Mouse (Mus musculus) intestine, embryonic 15.5 days (tissue): ENCODE data around the gene Cks1b. TPM values are rescaled to one million over a fixed set of nuclear protein-coding genes. Genes with fewer than 3 reads are reported as not detected.
A peak's percentile ranks its signal among the peaks of the same experiment; 100 is the strongest.

Source experiments
- ATAC-seq: fragments of 200-750 bp; cut with Nextera tagmentation; 2 replicates; pipeline ENCODE4 v1.8.0; 2017; ENCODE audit warnings: moderate TSS enrichment, moderate library complexity
- H3K27ac ChIP-seq: fragments of 300-500 bp; sonication (generic); 2 replicates; pipeline ENCODE4 v1.5.1; 2015; ENCODE audit warnings: mild to moderate bottlenecking, inconsistent platforms
- H3K27me3 ChIP-seq: fragments of 300-500 bp; sonication (generic); replicated peaks from 2 replicates; pipeline ENCODE4 v1.6.1; 2015; ENCODE audit warnings: inconsistent platforms
- H3K36me3 ChIP-seq: fragments of 300-500 bp; sonication (generic); 2 replicates; pipeline ENCODE4 v1.6.1; 2015; ENCODE audit warnings: inconsistent platforms
- H3K4me1 ChIP-seq: fragments of 300-500 bp; sonication (generic); replicated peaks from 2 replicates; pipeline ENCODE4 v1.6.1; 2015; ENCODE audit warnings: inconsistent platforms
- H3K4me2 ChIP-seq: fragments of 300-500 bp; sonication (generic); replicated peaks from 2 replicates; pipeline ENCODE4 v1.6.1; 2015; ENCODE audit warnings: mild to moderate bottlenecking, inconsistent platforms
- H3K4me3 ChIP-seq: fragments of 300-500 bp; sonication (generic); replicated peaks from 2 replicates; pipeline ENCODE4 v1.5.1; 2015; ENCODE audit warnings: inconsistent platforms
- H3K9ac ChIP-seq: fragments of 300-500 bp; sonication (generic); 2 replicates; pipeline ENCODE4 v1.6.1; 2015; ENCODE audit warnings: inconsistent platforms
- H3K9me3 ChIP-seq: fragments of 300-500 bp; sonication (generic); 2 replicates; pipeline ENCODE4 v1.6.1; 2016; ENCODE audit warnings: inconsistent platforms
- WGBS: fragments of 180-500 bp; shearing (Covaris S2); methylation state at CpG from one replicate; pipeline ENCODE4 v1.1.7; 2015; 5-methylcytosine and 5-hydroxymethylcytosine counted together
- polyA plus RNA-seq: library from polyadenylated mRNA; unstranded; fragments of >200 nt; fragmentation: Nextera tagmentation; extraction: Ambion mirVana; gene quantifications from 2 replicates; pipeline ENCODE4 v1.2.1, GENCODE M21; 2015

Cks1b gene
- polyA plus RNA-seq, 1 experiment from 2014 or later = 386 TPM

GRCm38 (mm10) chr3:89421810-89422473 is 3.8 kb upstream of the Cks1b start:
- H3K27ac ChIP-seq = peak overlapping the region; percentile 91
- H3K4me3 ChIP-seq = peak overlapping the region; percentile 48
- H3K9ac ChIP-seq = peak overlapping the region; percentile 74
- no peak for ATAC-seq
- H3K9me3 ChIP-seq = no peaks in the 10 kb centered on the region
- peaks cover 8% of the 10 kb centered on the region for H3K36me3 ChIP-seq
- 11% methylated on average over 22 of the region's 22 CpGs for WGBS
- H3K4me2 ChIP-seq = peak overlapping the region; percentile 84
- H3K4me1 ChIP-seq = peaks cover 52% of the 10 kb centered on the region
- H3K27me3 ChIP-seq = no peaks in the 10 kb centered on the region

- Histone ChIP-seq H3K27me3 (no peaks in the 10 kb centered on the region), H3K4me1 (peaks cover 52% of the 10 kb centered on the region), H3K27ac (peak overlapping the region; percentile 91), H3K4me3 (peak overlapping the region; percentile 48), H3K36me3 (peaks cover 9% of the 10 kb centered on the region; the same call in 1 of the 2 replicates), H3K4me2 (peak overlapping the region; percentile 84), H3K9me3 (no peaks in the 10 kb centered on the region), H3K9ac (peak overlapping the region; percentile 74)
- 3% methylated on average over 11 of the region's 11 CpGs for WGBS
- peak; percentile 64 for ATAC-seq
Observed at GRCm38 (mm10) chr3:89421002-89421774, 3.0 kb upstream of the Cks1b start.

- H3K4me1 ChIP-seq = peaks cover 52% of the 10 kb centered on the region
- no peaks in the 10 kb centered on the region for H3K27me3 ChIP-seq
- 48% methylated on average over 2 of the region's 2 CpGs for WGBS
- H3K4me2 ChIP-seq = peak overlapping the region; percentile 84
- H3K9me3 ChIP-seq = no peaks in the 10 kb centered on the region
- ATAC-seq = no peak
- H3K9ac ChIP-seq = no peak overlapping the region
- H3K4me3 ChIP-seq = peak overlapping the region; percentile 48
- peak overlapping the region; percentile 91 for H3K27ac ChIP-seq
- H3K36me3 ChIP-seq = peaks cover 16% of the 10 kb centered on the region
Observed at GRCm38 (mm10) chr3:89420421-89420820, 2.2 kb upstream of the Cks1b start.

GRCm38 (mm10) chr3:89419981-89420380 is 1.8 kb upstream of the Cks1b start:
- Histone ChIP-seq H3K9ac (peak overlapping the region; percentile 60), H3K36me3 (peaks cover 16% of the 10 kb centered on the region), H3K27ac (peak overlapping the region; percentile 97), H3K9me3 (no peaks in the 10 kb centered on the region), H3K4me1 (peaks cover 48% of the 10 kb centered on the region), H3K27me3 (no peaks in the 10 kb centered on the region), H3K4me2 (peak overlapping the region; percentile 84), H3K4me3 (peak overlapping the region; percentile 51)
- 19% methylated on average over 3 of the region's 3 CpGs for WGBS
- ATAC-seq = no peak

GRCm38 (mm10) chr3:89419571-89419970 is 1.4 kb upstream of the Cks1b start:
- Histone ChIP-seq H3K27me3 (no peaks in the 10 kb centered on the region), H3K9me3 (no peaks in the 10 kb centered on the region), H3K27ac (peak overlapping the region; percentile 97), H3K4me1 (peaks cover 45% of the 10 kb centered on the region), H3K9ac (peak overlapping the region; percentile 60), H3K4me3 (peak overlapping the region; percentile 51), H3K36me3 (peaks cover 19% of the 10 kb centered on the region), H3K4me2 (peak overlapping the region; percentile 84)
- WGBS = 1% methylated on average over 9 of the region's 9 CpGs
- no peak for ATAC-seq

- Histone ChIP-seq H3K27ac (peak overlapping the region; percentile 97), H3K9me3 (no peaks in the 10 kb centered on the region), H3K9ac (peak overlapping the region; percentile 60), H3K4me3 (peak overlapping the region; percentile 51), H3K4me2 (peak overlapping the region; percentile 84), H3K4me1 (peaks cover 37% of the 10 kb centered on the region), H3K36me3 (peaks cover 22% of the 10 kb centered on the region), H3K27me3 (no peaks in the 10 kb centered on the region)
- peak; percentile 48 for ATAC-seq
- WGBS = under 1% methylated on average over 16 of the region's 16 CpGs
Observed at GRCm38 (mm10) chr3:89418861-89419250, 673 bp upstream of the Cks1b start.

- no peaks in the 10 kb centered on the region for H3K27me3 ChIP-seq
- H3K4me2 ChIP-seq = peak overlapping the region; percentile 68
- WGBS = 0% methylated on average over 20 of the region's 20 CpGs
- H3K9ac ChIP-seq = peak overlapping the region; percentile 62
- peaks cover 27% of the 10 kb centered on the region for H3K4me1 ChIP-seq
- H3K36me3 ChIP-seq = peaks cover 23% of the 10 kb centered on the region
- H3K4me3 ChIP-seq = peak overlapping the region; percentile 51
- peak; percentile 46 for ATAC-seq
- H3K9me3 ChIP-seq = no peaks in the 10 kb centered on the region
- peak overlapping the region; percentile 97 for H3K27ac ChIP-seq
Observed at GRCm38 (mm10) chr3:89417840-89418169, 378 bp downstream of the Cks1b start.

GRCm38 (mm10) chr3:89417131-89417530 is 1.1 kb downstream of the Cks1b start:
- Histone ChIP-seq H3K4me3 (peak overlapping the region; percentile 51), H3K9me3 (no peaks in the 10 kb centered on the region), H3K27ac (peak overlapping the region; percentile 97; the same call in 1 of the 2 replicates), H3K4me1 (peaks cover 22% of the 10 kb centered on the region), H3K27me3 (no peaks in the 10 kb centered on the region), H3K9ac (peak overlapping the region; percentile 62), H3K36me3 (peaks cover 23% of the 10 kb centered on the region), H3K4me2 (peak overlapping the region; percentile 68)
- WGBS = 17% methylated on average over 2 of the region's 2 CpGs
- no peak for ATAC-seq

GRCm38 (mm10) chr3:89416158-89416557 is 2.0 kb downstream of the Cks1b start:
- WGBS = 95% methylated on average over 8 of the region's 8 CpGs
- Histone ChIP-seq H3K4me2 (no peak overlapping the region), H3K27me3 (no peaks in the 10 kb centered on the region), H3K27ac (no peak overlapping the region), H3K36me3 (peaks cover 23% of the 10 kb centered on the region), H3K4me1 (peaks cover 16% of the 10 kb centered on the region), H3K9ac (no peak overlapping the region), H3K9me3 (no peaks in the 10 kb centered on the region), H3K4me3 (no peak overlapping the region)
- no peak for ATAC-seq

- peak; percentile 99 for ATAC-seq
Observed at GRCm38 (mm10) chr3:89411490-89412393, 6.4 kb downstream of the Cks1b start, which contains the start of gene Flad1. Flad1 (minus strand) TSS chr3:89411870.

GRCm38 (mm10) chr3:89410864-89411263 is 7.3 kb downstream of the Cks1b start:
- H3K36me3 ChIP-seq = peaks cover 25% of the 10 kb centered on the region
- H3K9me3 ChIP-seq = no peaks in the 10 kb centered on the region
- H3K9ac ChIP-seq = peak overlapping the region; percentile 33
- H3K27ac ChIP-seq = 0 out of 2 replicates have a peak overlapping the region, but pooled peaks have one; percentile 6
- 0 out of 2 replicates have a peak, but pooled peaks cover 6% of the 10 kb centered on the region for H3K4me1 ChIP-seq
- 71% methylated on average over 10 of the region's 10 CpGs for WGBS
- peak overlapping the region; percentile 45 for H3K4me3 ChIP-seq
- no peaks in the 10 kb centered on the region for H3K27me3 ChIP-seq
- ATAC-seq = no peak
- H3K4me2 ChIP-seq = peak overlapping the region; percentile 63

More at GRCm38 (mm10) chr3:89411490-89412393, 6.4 kb downstream of the Cks1b start, which contains the start of gene Flad1:
- Histone ChIP-seq H3K4me2 (peak within 1 kb of the TSS; percentile 63), H3K9ac (peak within 1 kb of the TSS; percentile 33), H3K27me3 (no peaks in the 10 kb centered on the region), H3K4me1 (0 out of 2 replicates have a peak, but pooled peaks cover 6% of the 10 kb centered on the region), H3K36me3 (peaks cover 30% of the 10 kb centered on the region), H3K9me3 (no peaks in the 10 kb centered on the region), H3K4me3 (peak within 1 kb of the TSS; percentile 45), H3K27ac (peak within 1 kb of the TSS; percentile 6; the same call in 1 of the 2 replicates)
- 5% methylated on average over 28 of the region's 28 CpGs for WGBS
